Mouse (Mus musculus): Measurements from ENCODE around the gene Fbxl5.

- no peak for TF ChIP-seq CTCF (IDR thresholded peaks at IDR 0.05; ENCODE audit: extremely low read depth, insufficient read length, insufficient replicate concordance, low read depth, low read length)
- TF ChIP-seq POLR2A (IDR thresholded peaks at IDR 0.05; ENCODE audit: low read depth, low read length) = no peak
Observed at GRCm38 (mm10) chr5:43842576-43843155, 21.2 kb upstream of the Fbxl5 start.

Measured in small intestine, adult 2 months (tissue).